Mouse (Mus musculus) midbrain, embryonic 13.5 days (tissue): ENCODE results near the gene Ttc19. TPM values are rescaled to one million over a fixed set of nuclear protein-coding genes. Genes with fewer than 3 reads are reported as not detected.

Experiments
- ATAC-seq: fragments of 200-750 bp; cut with Nextera tagmentation; 2 replicates; pipeline ENCODE4 v1.8.0; 2017; ENCODE audit warnings: mild to moderate bottlenecking, moderate TSS enrichment, moderate library complexity
- H3K27ac ChIP-seq: fragments of 300-500 bp; sonication (generic); 2 replicates; pipeline ENCODE4 v1.5.1; 2015; ENCODE audit warnings: inconsistent platforms, mild to moderate bottlenecking, moderate library complexity
- H3K27me3 ChIP-seq: fragments of 300-500 bp; sonication (generic); 2 replicates; pipeline ENCODE4 v1.6.1; 2015; ENCODE audit warnings: mild to moderate bottlenecking, inconsistent platforms
- H3K36me3 ChIP-seq: fragments of 300-500 bp; sonication (generic); 2 replicates; pipeline ENCODE4 v1.6.1; 2015; ENCODE audit warnings: mild to moderate bottlenecking, inconsistent platforms
- H3K4me1 ChIP-seq: fragments of 300-500 bp; sonication (generic); replicated peaks from 2 replicates; pipeline ENCODE4 v1.6.1; 2015; ENCODE audit warnings: inconsistent platforms
- H3K4me2 ChIP-seq: fragments of 300-500 bp; sonication (generic); replicated peaks from 2 replicates; pipeline ENCODE4 v1.6.1; 2015; ENCODE audit warnings: moderate library complexity, mild to moderate bottlenecking, inconsistent platforms
- H3K4me3 ChIP-seq: fragments of 300-500 bp; sonication (generic); replicated peaks from 2 replicates; pipeline ENCODE4 v1.5.1; 2015; ENCODE audit warnings: mild to moderate bottlenecking, inconsistent platforms
- H3K9ac ChIP-seq: fragments of 300-500 bp; sonication (generic); replicated peaks from 2 replicates; pipeline ENCODE4 v1.6.1; 2015; ENCODE audit warnings: mild to moderate bottlenecking, inconsistent platforms
- H3K9me3 ChIP-seq: fragments of 300-500 bp; sonication (generic); 2 replicates; pipeline ENCODE4 v1.6.1; 2016; ENCODE audit warnings: mild to moderate bottlenecking, inconsistent platforms
- WGBS: fragments of 180-500 bp; shearing (Covaris S2); methylation state at CpG from one replicate; pipeline ENCODE4 v1.1.7; 2015; 5-methylcytosine and 5-hydroxymethylcytosine counted together
- polyA plus RNA-seq: library from polyadenylated mRNA; unstranded; fragments of >200 nt; fragmentation: Nextera tagmentation; extraction: Ambion mirVana; gene quantifications from 2 replicates; pipeline ENCODE4 v1.2.1, GENCODE M21; 2015

Gene Ttc19
- polyA plus RNA-seq = 31.7 and 38.2 TPM in 2 replicates

DNA sequence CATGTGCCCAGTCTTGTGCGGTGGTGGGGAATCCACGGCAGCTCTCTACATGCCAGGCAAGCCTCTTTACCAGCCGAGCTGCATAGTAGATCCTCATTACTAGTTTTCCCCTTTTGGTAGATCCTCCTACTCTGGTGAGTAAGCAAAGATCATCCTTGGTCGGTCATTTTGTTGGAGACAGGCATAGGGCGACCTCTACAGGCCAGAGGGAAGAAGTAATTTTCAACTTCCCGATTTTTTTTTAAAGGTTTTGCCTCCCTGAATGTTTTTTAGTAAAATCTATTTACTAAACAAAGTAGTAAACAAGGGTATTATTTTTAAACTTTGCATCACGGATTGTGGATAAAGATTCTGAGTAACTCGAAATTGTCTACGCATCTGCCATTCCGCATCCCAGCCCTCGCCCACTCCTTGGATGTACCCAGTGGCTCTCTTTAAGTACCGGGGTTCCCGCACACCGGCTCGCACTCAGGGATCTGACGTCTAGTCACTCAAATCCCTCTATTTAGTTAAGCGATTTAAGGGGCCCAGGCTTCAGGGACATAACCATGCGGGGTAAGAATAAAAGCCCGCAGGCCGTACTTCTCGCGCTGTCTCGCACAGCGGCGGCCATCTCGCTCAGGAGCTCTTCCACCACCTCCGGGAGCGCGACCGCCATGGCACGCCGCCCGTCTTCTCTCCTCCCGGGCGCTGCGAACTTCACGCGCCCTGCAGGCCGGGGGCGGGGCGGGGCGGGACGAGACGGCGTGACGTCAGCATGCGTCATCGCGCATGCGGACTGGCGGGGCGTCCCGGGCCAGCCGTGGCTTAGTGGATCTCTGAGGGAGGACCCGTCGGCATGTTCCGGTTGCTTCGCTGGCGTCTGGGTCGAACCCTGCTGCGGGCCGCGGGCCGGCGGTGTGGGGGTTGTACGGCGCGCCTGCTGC, at the start of gene Ttc19, which contains the start of gene Zswim7:
TSS of gene Ttc19 (plus strand) at position 799 of the 926 bp plus-strand sequence.
TSS of gene Zswim7 (minus strand) at position 701 of the 926 bp plus-strand sequence.
- no peaks in the 10 kb centered on the region for H3K9me3 ChIP-seq
- H3K36me3 ChIP-seq = peaks cover 23% of the 10 kb centered on the region
- WGBS = under 1% methylated on average over 47 of the region's 68 CpGs
- peaks cover 10% of the 10 kb centered on the region for H3K4me1 ChIP-seq
- H3K9ac ChIP-seq = peak within 1 kb of the TSS; percentile 86
- peak within 1 kb of the TSS; percentile 88 for H3K27ac ChIP-seq
- peak; percentile 96 for ATAC-seq
- H3K27me3 ChIP-seq = no peaks in the 10 kb centered on the region
- H3K4me2 ChIP-seq = peak within 1 kb of the TSS; percentile 72
- H3K4me3 ChIP-seq = peak within 1 kb of the TSS; percentile 77

- Histone ChIP-seq H3K4me1 (no peaks in the 10 kb centered on the region), H3K36me3 (no peaks in the 10 kb centered on the region), H3K27me3 (no peaks in the 10 kb centered on the region), H3K4me3 (no peak overlapping the region), H3K4me2 (no peak overlapping the region), H3K9me3 (no peaks in the 10 kb centered on the region), H3K27ac (no peak overlapping the region), H3K9ac (no peak overlapping the region)
- no peak for ATAC-seq
- WGBS = 79% methylated on average over 12 of the region's 12 CpGs
Measured at GRCm38 (mm10) chr11:62240631-62241261, 40.5 kb upstream of the Ttc19 start.

DNA sequence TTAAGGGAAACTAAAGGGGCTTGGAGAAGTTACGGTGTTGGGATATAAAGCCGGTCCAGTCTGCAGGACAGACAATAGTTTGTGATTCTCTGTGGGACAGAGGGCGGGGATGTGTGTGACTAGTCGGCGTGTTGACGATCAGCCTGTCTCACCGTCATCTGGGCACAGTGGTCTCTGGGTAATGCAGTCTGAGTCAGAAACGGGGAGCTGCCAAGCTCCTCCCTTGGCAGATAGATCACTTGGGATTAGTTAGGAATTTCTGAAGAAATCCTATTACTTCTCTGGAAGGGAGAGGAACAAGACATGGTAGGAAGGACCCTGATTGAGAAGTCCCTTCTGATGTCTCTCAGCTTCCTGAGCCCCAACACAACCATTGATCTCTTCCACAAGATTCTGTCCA, 37.4 kb upstream of the Ttc19 start:
- WGBS = 89% methylated on average over 8 of the region's 8 CpGs
- Histone ChIP-seq H3K4me1 (peaks cover 3% of the 10 kb centered on the region; the same call in 1 of the 2 replicates), H3K27ac (no peak overlapping the region), H3K27me3 (peaks cover 10% of the 10 kb centered on the region), H3K9me3 (no peaks in the 10 kb centered on the region), H3K36me3 (no peaks in the 10 kb centered on the region), H3K4me3 (no peak overlapping the region), H3K4me2 (no peak overlapping the region), H3K9ac (no peak overlapping the region)
- ATAC-seq = no peak

DNA sequence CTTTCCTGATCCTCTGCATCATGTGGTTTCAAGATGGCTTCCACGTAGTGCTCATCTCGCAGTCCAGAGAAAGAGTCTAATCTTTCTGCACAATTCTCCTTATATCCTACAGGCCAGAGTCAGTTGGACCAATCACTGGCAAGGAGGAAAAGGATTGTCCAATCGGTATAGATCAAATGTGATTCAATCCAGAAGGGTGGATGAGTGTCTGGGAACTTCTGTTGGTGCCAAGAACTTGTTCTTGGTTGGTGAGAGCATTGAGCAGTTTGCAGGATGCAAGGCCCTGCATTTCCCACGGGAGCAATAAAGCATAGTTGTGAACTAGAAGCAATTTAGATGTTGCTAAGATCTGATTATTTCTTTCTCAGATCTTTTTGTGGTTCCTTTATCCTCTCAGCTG, 36.8 kb upstream of the Ttc19 start:
- H3K4me3 ChIP-seq = no peak overlapping the region
- no peak overlapping the region for H3K27ac ChIP-seq
- no peaks in the 10 kb centered on the region for H3K9me3 ChIP-seq
- no peaks in the 10 kb centered on the region for H3K36me3 ChIP-seq
- peaks cover 16% of the 10 kb centered on the region for H3K27me3 ChIP-seq
- ATAC-seq = no peak
- H3K9ac ChIP-seq = no peak overlapping the region
- no peak overlapping the region for H3K4me2 ChIP-seq
- 93% methylated on average over 4 of the region's 4 CpGs for WGBS
- peaks cover 8% of the 10 kb centered on the region for H3K4me1 ChIP-seq

DNA sequence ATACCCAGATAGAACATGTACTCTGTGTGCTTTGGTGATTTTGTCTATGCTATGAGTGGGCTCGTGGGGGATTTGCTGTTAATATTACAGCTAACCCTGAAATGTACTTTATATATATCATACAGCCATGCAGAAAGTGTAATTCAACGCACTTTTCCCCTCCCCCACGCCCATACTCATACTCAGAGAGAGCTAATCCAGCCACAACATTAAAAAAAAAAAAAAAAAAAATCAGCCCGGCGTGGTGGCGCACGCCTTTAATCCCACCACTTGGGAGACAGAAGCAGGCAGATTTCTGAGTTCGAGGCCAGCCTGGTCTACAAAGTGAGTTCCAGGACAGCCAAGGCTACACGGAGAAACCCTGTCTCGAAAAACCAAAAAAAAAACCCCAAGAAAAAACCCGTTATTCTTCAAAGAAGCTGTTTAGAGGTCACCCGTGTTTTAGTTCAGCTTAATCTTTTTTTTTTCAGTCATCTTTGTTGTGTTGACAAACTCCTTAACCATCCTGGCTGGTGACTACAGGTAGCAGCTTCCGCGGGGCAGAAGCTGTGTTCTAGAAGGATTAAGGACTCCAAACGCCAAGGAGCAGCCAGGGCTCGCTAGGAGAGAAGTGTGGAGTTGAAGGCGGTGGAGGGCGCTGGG, 33.4 kb upstream of the Ttc19 start:
- no peaks in the 10 kb centered on the region for H3K36me3 ChIP-seq
- H3K9me3 ChIP-seq = no peaks in the 10 kb centered on the region
- H3K9ac ChIP-seq = peak overlapping the region; percentile 63
- no peak for ATAC-seq
- H3K4me1 ChIP-seq = peaks cover 14% of the 10 kb centered on the region
- peak overlapping the region; percentile 97 for H3K4me2 ChIP-seq
- H3K27ac ChIP-seq = no peak overlapping the region
- peaks cover 40% of the 10 kb centered on the region for H3K27me3 ChIP-seq
- peak overlapping the region; percentile 67 for H3K4me3 ChIP-seq
- WGBS = 41% methylated on average over 18 of the region's 18 CpGs

DNA sequence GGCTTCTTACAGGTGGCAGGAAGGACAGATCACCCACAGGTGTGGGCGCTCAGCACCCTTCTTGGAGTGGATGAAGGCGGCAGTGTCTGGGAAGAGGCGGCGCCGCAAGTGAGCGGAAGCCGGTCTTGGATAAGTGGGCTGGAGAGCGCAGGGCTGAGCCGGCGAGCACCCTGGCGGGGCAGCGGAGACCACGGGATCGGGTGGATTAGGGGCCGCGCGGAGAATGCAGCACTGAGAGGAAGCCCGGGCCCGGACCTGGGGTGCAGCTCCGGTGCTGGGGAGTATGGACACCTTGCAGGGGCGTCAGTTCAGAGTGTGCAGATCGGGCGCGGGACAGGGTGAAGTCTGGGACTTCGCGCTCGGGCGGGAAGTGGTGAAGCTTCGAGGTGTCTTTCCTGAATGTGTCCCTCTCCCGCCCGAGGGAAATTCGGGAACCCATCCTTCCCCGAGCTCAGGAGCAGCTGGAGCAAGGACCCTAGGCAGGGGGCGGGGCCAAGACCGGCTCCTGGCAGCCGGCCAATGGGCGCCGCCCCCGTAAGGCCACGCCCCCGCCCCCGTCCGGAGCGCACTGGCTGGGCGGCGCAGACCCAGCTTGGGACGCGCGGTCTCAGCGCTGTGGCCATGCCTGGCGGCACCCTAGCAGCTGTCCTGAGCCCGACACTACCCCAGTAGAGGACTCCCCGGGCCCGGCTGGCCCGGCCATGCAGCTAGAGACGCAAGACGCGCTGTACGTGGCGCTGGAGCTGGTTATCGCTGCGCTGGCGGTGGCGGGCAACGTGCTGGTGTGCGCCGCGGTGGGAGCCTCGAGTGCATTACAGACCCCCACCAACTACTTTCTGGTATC, 32.6 kb upstream of the Ttc19 start, which contains the start of gene Adora2b:
TSS of gene Adora2b (plus strand) at position 584 of the 844 bp plus-strand sequence.
- Histone ChIP-seq H3K4me3 (peak within 1 kb of the TSS; percentile 67), H3K9ac (peak within 1 kb of the TSS; percentile 63), H3K27ac (no peak within 1 kb of the TSS), H3K27me3 (peaks cover 41% of the 10 kb centered on the region), H3K36me3 (no peaks in the 10 kb centered on the region), H3K4me1 (peaks cover 14% of the 10 kb centered on the region), H3K9me3 (no peaks in the 10 kb centered on the region), H3K4me2 (peak within 1 kb of the TSS; percentile 97)
- under 1% methylated on average over 68 of the region's 69 CpGs for WGBS
- ATAC-seq = peak; percentile 95

- no peaks in the 10 kb centered on the region for H3K36me3 ChIP-seq
- peak overlapping the region; percentile 63 for H3K9ac ChIP-seq
- no peak; the same call in 1 of the 2 replicates for ATAC-seq
- no peak overlapping the region for H3K27ac ChIP-seq
- H3K27me3 ChIP-seq = peaks cover 41% of the 10 kb centered on the region
- H3K4me1 ChIP-seq = peaks cover 14% of the 10 kb centered on the region
- 3% methylated on average over 35 of the region's 35 CpGs for whole genome bisulfite sequencing
- peak overlapping the region; percentile 97 for H3K4me2 ChIP-seq
- no peaks in the 10 kb centered on the region for H3K9me3 ChIP-seq
- H3K4me3 ChIP-seq = peak overlapping the region; percentile 67
Measured at GRCm38 (mm10) chr11:62249266-62250037, 31.8 kb upstream of the Ttc19 start.

DNA sequence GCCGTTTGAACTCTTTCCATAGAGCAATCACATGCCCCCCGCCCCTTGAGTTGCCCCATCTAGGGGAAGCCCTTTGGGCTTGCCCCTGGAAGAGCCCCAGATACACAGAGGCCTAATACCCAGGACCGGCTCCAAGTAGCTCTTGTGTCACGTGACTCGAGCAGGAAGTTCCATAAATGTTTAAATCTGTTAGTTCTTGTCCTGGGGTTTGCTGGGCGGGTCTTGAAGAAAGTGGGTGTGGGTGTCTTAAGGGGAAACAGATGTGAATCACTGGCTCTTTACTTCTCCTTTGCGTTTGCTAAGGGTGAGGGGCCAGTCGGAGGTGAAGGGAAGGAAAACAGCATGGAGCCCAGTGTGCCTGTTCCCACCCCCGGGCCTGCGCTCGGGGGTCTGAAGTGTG, 30.2 kb upstream of the Ttc19 start:
- H3K9ac ChIP-seq = no peak overlapping the region
- H3K4me2 ChIP-seq = peak overlapping the region; percentile 13; the same call in 1 of the 2 replicates
- H3K4me3 ChIP-seq = no peak overlapping the region
- H3K27ac ChIP-seq = no peak overlapping the region
- H3K36me3 ChIP-seq = no peaks in the 10 kb centered on the region
- H3K9me3 ChIP-seq = no peaks in the 10 kb centered on the region
- peaks cover 14% of the 10 kb centered on the region for H3K4me1 ChIP-seq
- 72% methylated on average over 11 of the region's 11 CpGs for WGBS
- no peak for ATAC-seq
- peaks cover 41% of the 10 kb centered on the region for H3K27me3 ChIP-seq

DNA sequence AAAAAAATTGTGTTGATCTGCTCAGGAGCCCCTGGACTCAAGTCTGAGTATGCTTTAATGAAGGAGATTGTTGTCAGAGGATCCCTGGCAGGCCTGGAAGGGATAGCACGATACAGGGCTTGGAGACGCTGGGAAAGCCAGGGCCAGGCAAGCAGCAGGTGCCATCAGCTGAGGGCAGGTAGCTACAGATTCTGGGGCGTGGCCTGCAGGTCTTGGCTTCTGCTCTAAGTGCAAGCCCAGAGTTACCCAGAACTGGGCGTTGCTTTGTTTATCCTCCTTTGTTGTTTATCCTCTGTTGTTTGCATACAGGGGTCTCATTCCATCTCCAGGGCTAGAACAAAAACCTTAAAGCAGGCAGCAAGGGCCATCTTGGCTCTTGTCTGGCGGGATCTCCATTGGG, 27.9 kb upstream of the Ttc19 start:
- no peak overlapping the region for H3K4me3 ChIP-seq
- WGBS = 71% methylated on average over 5 of the region's 5 CpGs

GRCm38 (mm10) chr11:62259214-62259613, 22.1 kb upstream of the Ttc19 start:
- no peaks in the 10 kb centered on the region for H3K36me3 ChIP-seq
- no peaks in the 10 kb centered on the region for H3K27me3 ChIP-seq
- no peak overlapping the region for H3K4me2 ChIP-seq
- 0 out of 2 replicates have a peak, but pooled peaks cover 4% of the 10 kb centered on the region for H3K4me1 ChIP-seq
- WGBS = 52% methylated on average over 5 of the region's 5 CpGs
- H3K9ac ChIP-seq = no peak overlapping the region
- no peaks in the 10 kb centered on the region for H3K9me3 ChIP-seq
- H3K4me3 ChIP-seq = no peak overlapping the region
- no peak overlapping the region for H3K27ac ChIP-seq
- 0 out of 2 replicates have a peak, but pooled peaks have one; percentile 40 for ATAC-seq

More for the DNA sequence above, 27.9 kb upstream of the Ttc19 start:
- H3K36me3 ChIP-seq = no peaks in the 10 kb centered on the region
- no peaks in the 10 kb centered on the region for H3K9me3 ChIP-seq
- no peak for ATAC-seq
- H3K27me3 ChIP-seq = peaks cover 32% of the 10 kb centered on the region
- H3K27ac ChIP-seq = no peak overlapping the region
- H3K4me1 ChIP-seq = peaks cover 11% of the 10 kb centered on the region
- no peak overlapping the region for H3K4me2 ChIP-seq
- no peak overlapping the region for H3K9ac ChIP-seq
